Mouse (Mus musculus) myocyte (in vitro differentiated cells): ENCODE results near the gene Gpx1. TPM values are rescaled to one million over a fixed set of nuclear protein-coding genes. Genes with fewer than 3 reads are reported as not detected.

Source experiments
- H3K27me3 ChIP-seq: one replicate; pipeline ENCODE4 v1.6.1; 2011; ENCODE audit not compliant: control insufficient read depth, insufficient read depth, insufficient read length
- H3K36me3 ChIP-seq: one replicate; pipeline ENCODE4 v1.6.1; 2011; ENCODE audit not compliant: control insufficient read depth, insufficient read depth
- H3K4me2 ChIP-seq: one replicate; pipeline ENCODE4 v1.6.1; 2011; ENCODE audit warnings: low read depth, control low read depth
- H3K4me3 ChIP-seq: one replicate; pipeline ENCODE4 v1.5.1; 2011; ENCODE audit warnings: mild to moderate bottlenecking, control low read depth, moderate library complexity
- H3K79me2 ChIP-seq: one replicate; pipeline ENCODE4 v1.6.1; 2011; ENCODE audit not compliant: control insufficient read depth, insufficient read depth
- H3ac ChIP-seq: one replicate; pipeline ENCODE4 v1.6.1; 2011; ENCODE audit not compliant: control insufficient read depth, insufficient read length
- CEBPB ChIP-seq: IDR thresholded peaks from 2 replicates; pipeline ENCODE4 v1.6.1; 2011; ENCODE audit warnings: mild to moderate bottlenecking, moderate library complexity; ENCODE audit not compliant: poor library complexity, insufficient read depth, severe bottlenecking
- E2F4 ChIP-seq: IDR thresholded peaks from one replicate; pipeline ENCODE4 v1.6.1; 2011; ENCODE audit warnings: mild to moderate bottlenecking, control low read depth, moderate library complexity; ENCODE audit not compliant: insufficient read depth
- MAX ChIP-seq: IDR thresholded peaks from one replicate; pipeline ENCODE4 v1.6.1; 2011; ENCODE audit warnings: low read depth, mild to moderate bottlenecking, control low read depth
- MYOD1 ChIP-seq, 3 experiments: IDR thresholded peaks; one replicate each; pipeline ENCODE4 v1.6.1; 2011; ENCODE audit warnings: control low read depth in 2 of 3, low read depth in 2 of 3, mild to moderate bottlenecking in 2 of 3, moderate library complexity in 1 of 3; ENCODE audit not compliant: insufficient read length in 2 of 3, control insufficient read depth in 1 of 3
- MYOG ChIP-seq, 3 experiments: IDR thresholded peaks; one replicate each; pipeline ENCODE4 v1.6.1; 2011; ENCODE audit warnings: control low read depth in 2 of 3, low read depth in 2 of 3, mild to moderate bottlenecking in 2 of 3; ENCODE audit not compliant: insufficient read length in 2 of 3, control insufficient read depth in 1 of 3, insufficient read depth in 1 of 3
- POLR2A ChIP-seq: IDR thresholded peaks from one replicate; pipeline ENCODE4 v1.6.1; 2011; ENCODE audit warnings: low read depth, mild to moderate bottlenecking, control low read depth, moderate library complexity; ENCODE audit not compliant: insufficient read length
- POLR2AphosphoS2 ChIP-seq: IDR thresholded peaks from one replicate; pipeline ENCODE4 v1.6.1; 2011; ENCODE audit warnings: low read depth, control low read depth; ENCODE audit not compliant: insufficient read length
- REST ChIP-seq: IDR thresholded peaks from one replicate; pipeline ENCODE4 v1.6.1; 2011; ENCODE audit warnings: mild to moderate bottlenecking, control low read depth, moderate library complexity; ENCODE audit not compliant: insufficient read depth, insufficient read length
- SRF ChIP-seq: IDR thresholded peaks from one replicate; pipeline ENCODE4 v1.6.1; 2011; ENCODE audit warnings: low read depth; ENCODE audit not compliant: control insufficient read depth, insufficient read length
- TCF12 ChIP-seq: IDR thresholded peaks from one replicate; pipeline ENCODE4 v1.6.1; 2011; ENCODE audit warnings: mild to moderate bottlenecking, control low read depth; ENCODE audit not compliant: poor library complexity, insufficient read depth, severe bottlenecking
- TCF3 ChIP-seq: IDR thresholded peaks from one replicate; pipeline ENCODE4 v1.6.1; 2011; ENCODE audit warnings: low read depth, control low read depth; ENCODE audit not compliant: insufficient read length
- USF1 ChIP-seq: IDR thresholded peaks from one replicate; pipeline ENCODE4 v1.6.1; 2011; ENCODE audit warnings: low read depth, mild to moderate bottlenecking, control low read depth, moderate library complexity
- polyA plus RNA-seq: library from polyadenylated mRNA; unstranded; fragments of >200 nt; fragmentation: generic; extraction: Trizol; gene quantifications from one replicate; pipeline ENCODE4 v1.2.1, GENCODE M21; 2012; ENCODE audit warnings: missing spikeins

The Gpx1 gene
- polyA plus RNA-seq, 1 experiment, result 393 TPM

DNA sequence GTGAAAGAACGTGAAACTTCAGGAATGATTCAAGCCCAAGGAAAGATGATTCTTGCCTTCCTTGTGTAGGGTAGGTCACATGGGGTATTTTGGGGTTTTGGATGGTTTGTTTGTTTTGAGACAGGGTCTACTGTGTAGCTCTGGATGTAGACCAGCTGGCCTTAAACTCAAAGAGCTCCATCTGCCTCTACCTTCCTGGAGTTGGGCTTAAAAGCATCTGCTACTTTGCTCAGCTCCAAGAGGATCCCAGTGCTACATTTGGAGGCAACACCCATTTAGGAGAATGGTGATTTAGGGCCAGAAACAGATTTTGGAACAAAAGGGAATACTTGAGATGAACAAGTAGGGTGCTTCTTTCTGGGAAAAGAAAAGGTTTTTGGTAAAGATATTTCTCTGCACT is 13.9 kb upstream of the Gpx1 start:
- Histone ChIP-seq H3K4me2 (no peak overlapping the region), H3ac (no peak overlapping the region), H3K79me2 (peaks cover 93% of the 10 kb centered on the region), H3K36me3 (peaks cover 27% of the 10 kb centered on the region), H3K4me3 (no peak overlapping the region), H3K27me3 (no peaks in the 10 kb centered on the region)
- TF ChIP-seq CEBPB (no peak), POLR2A (no peak), MAX (no peak), POLR2AphosphoS2 (no peak), TCF12 (no peak), SRF (no peak), USF1 (no peak), REST (no peak), TCF3 (no peak), MYOD1 (IDR thresholded peaks at IDR 0.05; ENCODE audit: control insufficient read depth in 1 of 3, insufficient read length in 2 of 3, low read depth in 2 of 3) (no peak), E2F4 (no peak), MYOG (IDR thresholded peaks at IDR 0.05; ENCODE audit: control insufficient read depth in 1 of 3, insufficient read depth in 1 of 3, insufficient read length in 2 of 3, low read depth in 2 of 3) (no peak)

- no peak overlapping the region for H3K4me3 ChIP-seq
- H3K4me2 ChIP-seq, result no peak overlapping the region
- peaks cover 27% of the 10 kb centered on the region for H3K36me3 ChIP-seq
- H3ac ChIP-seq, result no peak overlapping the region
- TF ChIP-seq REST, result no peak
- TF ChIP-seq SRF, result no peak
- no peak for TF ChIP-seq MAX
- no peak for TF ChIP-seq POLR2A
- TF ChIP-seq MYOD1 (IDR thresholded peaks at IDR 0.05; ENCODE audit: control insufficient read depth in 1 of 3, insufficient read length in 2 of 3, low read depth in 2 of 3), result no peak
- TF ChIP-seq POLR2AphosphoS2, result no peak
- no peak for TF ChIP-seq TCF12
- TF ChIP-seq MYOG (IDR thresholded peaks at IDR 0.05; ENCODE audit: control insufficient read depth in 1 of 3, insufficient read depth in 1 of 3, insufficient read length in 2 of 3, low read depth in 2 of 3), result no peak
- TF ChIP-seq E2F4, result no peak
- no peak for TF ChIP-seq CEBPB
- no peak for TF ChIP-seq USF1
- TF ChIP-seq TCF3, result no peak
- no peaks in the 10 kb centered on the region for H3K27me3 ChIP-seq
- H3K79me2 ChIP-seq, result peaks cover 82% of the 10 kb centered on the region
Observed at GRCm38 (mm10) chr9:108325811-108326210, 12.9 kb upstream of the Gpx1 start.

DNA sequence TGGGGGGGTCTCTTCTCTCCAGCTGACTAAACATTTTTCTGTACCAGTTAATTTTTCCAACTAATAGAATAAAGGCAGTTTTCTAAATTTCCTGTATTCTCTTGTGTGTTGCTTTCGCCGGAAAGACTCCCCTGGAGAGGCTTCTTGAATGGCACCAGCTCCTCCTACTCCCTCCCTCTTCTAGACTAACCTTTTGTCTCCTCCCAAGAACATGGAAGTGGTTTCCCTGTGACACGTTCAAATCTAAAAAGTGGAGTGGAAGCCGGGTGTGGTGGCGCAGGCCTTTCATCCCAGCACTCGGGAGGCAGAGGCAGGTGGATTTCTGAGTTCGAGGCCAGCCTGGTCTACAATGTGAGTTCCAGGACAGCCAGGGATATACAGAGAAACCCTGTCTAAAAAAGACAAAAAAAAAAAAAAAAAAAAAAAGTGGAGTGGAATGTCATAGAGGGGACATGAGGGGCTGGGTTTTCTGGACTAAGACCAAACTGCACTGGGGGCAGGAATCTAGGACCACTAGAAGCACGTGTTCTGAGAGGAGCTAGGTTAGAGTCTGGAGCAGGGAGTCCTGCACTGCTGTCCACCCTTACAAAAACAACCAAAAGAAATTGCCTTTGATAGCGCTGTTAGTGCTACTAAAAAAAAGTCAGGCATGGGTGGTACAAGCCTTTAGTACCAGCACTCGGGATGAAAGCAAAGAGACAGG is 704 bp upstream of the Gpx1 start:
- no peak overlapping the region for H3ac ChIP-seq
- H3K36me3 ChIP-seq, result peaks cover 20% of the 10 kb centered on the region
- H3K4me2 ChIP-seq, result peak overlapping the region; percentile 94
- no peaks in the 10 kb centered on the region for H3K27me3 ChIP-seq
- peaks cover 12% of the 10 kb centered on the region for H3K79me2 ChIP-seq
- TF ChIP-seq POLR2A (no peak), CEBPB (no peak), TCF12 (no peak), MYOD1 (IDR thresholded peaks at IDR 0.05; ENCODE audit: control insufficient read depth in 1 of 3, insufficient read length in 2 of 3, low read depth in 2 of 3) (no peak), MYOG (IDR thresholded peaks at IDR 0.05; ENCODE audit: control insufficient read depth in 1 of 3, insufficient read depth in 1 of 3, insufficient read length in 2 of 3, low read depth in 2 of 3) (no peak), POLR2AphosphoS2 (no peak), SRF (no peak), TCF3 (no peak), REST (no peak), MAX (no peak), E2F4 (no peak)
- no peak overlapping the region for H3K4me3 ChIP-seq

DNA sequence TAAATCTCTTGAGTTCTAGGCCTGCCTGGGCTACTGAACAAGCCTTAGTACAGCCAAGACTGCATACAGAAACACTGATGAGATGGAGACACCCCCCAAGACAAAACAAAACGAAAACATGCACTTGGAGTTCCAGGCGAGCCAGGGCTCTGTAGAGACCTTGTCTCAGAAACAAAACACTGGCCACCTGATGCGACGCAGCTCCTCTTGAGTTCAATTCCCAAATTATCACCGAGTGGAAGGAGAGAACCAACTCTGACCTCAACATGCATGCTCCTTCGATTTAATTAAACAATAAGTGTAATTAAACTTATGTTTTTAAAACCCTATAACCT is 185 bp upstream of the Gpx1 start:
- Histone ChIP-seq H3K36me3 (peaks cover 16% of the 10 kb centered on the region), H3K4me3 (peak overlapping the region; percentile 56), H3K79me2 (peaks cover 12% of the 10 kb centered on the region), H3ac (peak overlapping the region; percentile 84), H3K27me3 (no peaks in the 10 kb centered on the region), H3K4me2 (peak overlapping the region; percentile 94)
- TF ChIP-seq POLR2AphosphoS2, result no peak
- no peak for TF ChIP-seq TCF3
- TF ChIP-seq SRF, result no peak
- no peak for TF ChIP-seq MYOG (IDR thresholded peaks at IDR 0.05; ENCODE audit: control insufficient read depth in 1 of 3, insufficient read depth in 1 of 3, insufficient read length in 2 of 3, low read depth in 2 of 3)
- TF ChIP-seq E2F4, result no peak
- TF ChIP-seq MAX, result no peak

DNA sequence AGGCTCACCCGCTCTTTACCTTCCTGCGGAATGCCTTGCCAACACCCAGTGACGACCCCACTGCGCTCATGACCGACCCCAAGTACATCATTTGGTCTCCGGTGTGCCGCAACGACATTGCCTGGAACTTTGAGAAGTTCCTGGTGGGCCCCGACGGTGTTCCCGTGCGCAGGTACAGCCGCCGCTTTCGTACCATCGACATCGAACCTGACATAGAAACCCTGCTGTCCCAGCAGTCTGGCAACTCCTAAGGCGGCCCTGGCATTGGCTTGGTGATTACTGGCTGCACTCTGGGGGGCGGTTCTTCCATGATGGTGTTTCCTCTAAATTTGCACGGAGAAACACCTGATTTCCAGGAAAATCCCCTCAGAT is 1.2 kb downstream of the Gpx1 start:
- Histone ChIP-seq H3K36me3 (peaks cover 7% of the 10 kb centered on the region), H3ac (peak overlapping the region; percentile 84), H3K4me2 (peak overlapping the region; percentile 94), H3K79me2 (peaks cover 12% of the 10 kb centered on the region), H3K27me3 (no peaks in the 10 kb centered on the region), H3K4me3 (peak overlapping the region; percentile 56)
- TF ChIP-seq E2F4 (no peak), MYOG (IDR thresholded peaks at IDR 0.05; ENCODE audit: control insufficient read depth in 1 of 3, insufficient read depth in 1 of 3, insufficient read length in 2 of 3, low read depth in 2 of 3) (no peak), MAX (no peak), USF1 (no peak), POLR2A (no peak), REST (no peak), CEBPB (no peak), TCF3 (no peak), MYOD1 (IDR thresholded peaks at IDR 0.05; ENCODE audit: control insufficient read depth in 1 of 3, insufficient read length in 2 of 3, low read depth in 2 of 3) (no peak), SRF (no peak), POLR2AphosphoS2 (no peak), TCF12 (no peak)
